Mouse (Mus musculus): ENCODE measurements around the gene Tmbim4. TPM values are rescaled to one million over a fixed set of nuclear protein-coding genes. Genes with fewer than 3 reads are reported as not detected.
"Not testable (repeated sequence)": the region's sequence is repeated elsewhere in the genome, so short reads cannot be mapped to it uniquely, and the experiment has no call there.

Tmbim4 gene
- total RNA-seq, 2 experiments from 2014 or later = 60.3 to 63.5 TPM

- DNase-seq (ENCODE audit: low spot score in 2 of 2) = no peak
- intact Hi-C loops (cut with DNase I) = no loop called here
These were observed 10.2 kb upstream of the Tmbim4 start for GRCm38 (mm10) chr10:120191165-120191564.

GRCm38 (mm10) chr10:120192278-120192677 is 9.1 kb upstream of the Tmbim4 start:
- no peak for DNase-seq (ENCODE audit: low spot score in 2 of 2)
- intact Hi-C loops (cut with DNase I) = no loop called here

GRCm38 (mm10) chr10:120193255-120193654 is 8.1 kb upstream of the Tmbim4 start:
- intact Hi-C loops (cut with DNase I) = no loop called here

GRCm38 (mm10) chr10:120197061-120197835 is 4.1 kb upstream of the Tmbim4 start:
- peak in 1 of 2 experiments; percentile 18 for DNase-seq (ENCODE audit: low spot score in 2 of 2)
- intact Hi-C loops (cut with DNase I) = no loop called here

More at GRCm38 (mm10) chr10:120193255-120193654, 8.1 kb upstream of the Tmbim4 start:
- no peak for DNase-seq (ENCODE audit: low spot score in 2 of 2)

DNA sequence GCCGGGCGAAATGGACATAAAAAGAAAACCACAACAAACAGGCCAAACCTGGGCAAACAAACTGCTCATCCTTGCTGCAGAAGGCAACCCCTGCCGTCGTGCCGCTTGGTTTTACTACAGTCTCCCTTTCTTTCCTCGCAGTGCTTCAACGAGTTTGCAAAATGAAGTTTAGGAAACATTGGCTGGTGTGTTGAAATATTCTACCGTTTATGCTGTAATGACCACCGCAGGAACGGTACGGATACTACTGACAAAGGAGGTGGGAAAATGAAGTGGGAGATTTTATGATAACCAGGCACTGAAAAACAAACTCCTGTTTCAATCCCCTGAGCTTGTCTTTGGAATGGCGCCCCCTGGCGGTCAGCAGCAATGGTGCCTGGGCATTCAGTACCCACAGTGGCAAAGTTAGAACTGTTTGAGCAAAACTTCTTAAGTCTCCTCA is 592 bp downstream of the Tmbim4 start, which contains the start of gene Irak3:
Irak3 (minus strand) TSS at position 170 of the 442 bp plus-strand sequence.
- peak; percentile 69 to 83 for DNase-seq (ENCODE audit: low spot score in 2 of 2)
- intact Hi-C loops (cut with DNase I) = loop anchor here (5.0 to 10.0 kb wide), 2 partner anchors 67 to 400 kb away; no protein-coding TSS in a partner anchor

- intact Hi-C loops (cut with DNase I) = loop anchor here (5.0 to 10.0 kb wide), 2 partner anchors 68 to 400 kb away; no protein-coding TSS in a partner anchor
- DNase-seq (ENCODE audit: low spot score in 2 of 2) = no peak
These were observed 1.3 kb downstream of the Tmbim4 start for GRCm38 (mm10) chr10:120202467-120203250.

DNA sequence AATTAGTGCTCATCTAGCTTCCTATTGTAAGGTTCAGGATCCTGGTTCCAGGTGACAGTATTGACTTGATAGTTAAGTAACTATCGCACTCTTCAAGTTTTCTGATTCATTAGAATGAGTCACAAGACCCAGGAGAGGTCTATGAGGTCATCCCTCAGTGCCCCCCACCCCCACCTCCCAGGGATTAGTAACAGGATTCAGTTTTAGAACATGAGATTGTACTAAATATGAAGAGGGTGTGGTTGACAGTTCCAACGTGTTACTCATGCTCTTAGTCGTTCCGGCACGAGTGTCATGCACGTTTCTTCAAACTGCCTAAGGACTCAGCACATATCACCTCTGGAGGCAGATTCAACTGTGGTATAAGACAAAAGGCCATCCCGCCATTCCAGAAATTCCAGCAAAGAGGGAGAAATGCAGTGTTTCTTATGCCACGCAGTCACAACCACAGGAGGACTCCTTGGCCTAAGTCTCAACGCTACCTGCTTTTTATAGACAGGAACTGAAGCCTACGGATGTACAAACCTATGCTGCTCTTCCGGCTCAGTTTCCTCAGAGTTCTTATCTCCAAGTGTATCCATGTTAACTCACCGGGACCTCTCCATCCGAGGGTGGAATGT is 3.3 kb downstream of the Tmbim4 start:
- intact Hi-C loops (cut with DNase I) = loop anchor here (5.0 to 10.0 kb wide), 2 partner anchors 70 to 402 kb away; no protein-coding TSS in a partner anchor
- DNase-seq (ENCODE audit: low spot score in 2 of 2) = no peak

GRCm38 (mm10) chr10:120208015-120208414 is 6.6 kb downstream of the Tmbim4 start:
- no peak for DNase-seq (ENCODE audit: low spot score in 2 of 2)
- intact Hi-C loops (cut with DNase I) = loop anchor here (10.0 kb wide), 1 partner anchor 73 kb away; no protein-coding TSS in a partner anchor

- intact Hi-C loops (cut with DNase I) = loop anchor here (10.0 kb wide), 1 partner anchor 74 kb away; no protein-coding TSS in a partner anchor
- peak; percentile 90 for DNase-seq (ENCODE audit: low spot score in 2 of 2)
These were observed 7.5 kb downstream of the Tmbim4 start for GRCm38 (mm10) chr10:120208575-120209538.

GRCm38 (mm10) chr10:120209539-120209925 is 8.1 kb downstream of the Tmbim4 start:
- intact Hi-C loops (cut with DNase I) = loop anchor here (10.0 kb wide), 1 partner anchor 75 kb away; no protein-coding TSS in a partner anchor
- no peak for DNase-seq (ENCODE audit: low spot score in 2 of 2)

DNA sequence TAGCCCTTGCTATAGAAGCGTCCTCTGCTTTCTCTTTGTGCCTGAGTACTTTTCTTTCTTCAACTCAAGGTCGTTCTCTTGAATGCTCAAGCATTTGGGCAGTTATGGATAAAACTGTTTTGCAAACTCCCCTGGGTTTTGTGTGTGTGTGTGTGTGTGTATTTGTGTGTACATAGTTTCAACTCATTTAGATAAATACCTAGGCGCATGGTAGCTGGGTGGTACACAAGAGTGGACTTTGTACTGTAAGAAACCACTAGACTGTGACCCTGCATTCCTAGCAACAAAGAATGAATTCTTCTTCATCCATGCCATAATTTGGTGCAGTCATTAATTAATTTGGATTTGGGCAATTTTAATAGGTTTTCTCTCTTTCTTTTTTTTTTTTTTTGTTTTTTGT is 8.7 kb downstream of the Tmbim4 start:
- intact Hi-C loops (cut with DNase I) = no loop called here
- no peak for DNase-seq (ENCODE audit: low spot score in 2 of 2)

DNA sequence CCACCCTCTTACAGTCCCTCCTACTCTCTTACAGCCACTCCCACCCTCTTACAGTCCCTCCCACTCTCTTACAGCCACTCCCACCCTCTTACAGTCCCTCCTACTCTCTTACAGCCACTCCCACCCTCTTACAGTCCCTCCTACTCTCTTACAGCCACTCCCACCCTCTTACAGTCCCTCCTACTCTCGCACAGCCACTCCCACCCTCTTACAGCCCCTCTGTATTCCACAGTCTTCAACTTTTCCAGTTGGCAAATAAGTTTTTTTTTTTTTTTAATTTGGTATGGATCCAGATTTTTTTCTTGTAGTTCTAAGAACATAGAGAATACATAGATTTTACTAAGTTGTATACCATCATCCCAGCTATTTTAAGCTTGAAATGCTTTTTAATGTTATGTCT is 15.7 kb downstream of the Tmbim4 start:
- intact Hi-C loops (cut with DNase I); DNase-seq (ENCODE audit: low spot score in 2 of 2): not testable (repeated sequence)

DNA sequence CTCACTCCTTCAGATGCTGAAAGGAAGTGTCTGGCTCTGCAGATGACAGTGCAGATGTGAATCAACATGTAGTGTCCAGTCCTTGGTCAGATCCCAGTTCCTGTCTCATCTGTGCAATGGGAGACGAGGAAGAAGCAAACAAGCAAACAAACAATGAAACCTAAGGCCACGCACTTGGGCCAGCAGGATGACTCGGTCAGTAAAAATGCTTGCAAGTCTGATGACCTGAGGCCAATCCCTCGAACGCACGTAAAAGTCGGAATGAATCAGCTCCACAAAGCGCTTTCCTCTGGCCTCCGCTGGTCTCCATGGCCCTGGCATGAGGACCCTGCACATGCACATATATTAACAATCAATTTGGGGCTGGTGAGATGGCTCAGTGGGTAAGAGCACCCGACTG is 17.6 kb downstream of the Tmbim4 start:
- intact Hi-C loops (cut with DNase I) = no loop called here
- DNase-seq (ENCODE audit: low spot score in 2 of 2) = no peak

DNA sequence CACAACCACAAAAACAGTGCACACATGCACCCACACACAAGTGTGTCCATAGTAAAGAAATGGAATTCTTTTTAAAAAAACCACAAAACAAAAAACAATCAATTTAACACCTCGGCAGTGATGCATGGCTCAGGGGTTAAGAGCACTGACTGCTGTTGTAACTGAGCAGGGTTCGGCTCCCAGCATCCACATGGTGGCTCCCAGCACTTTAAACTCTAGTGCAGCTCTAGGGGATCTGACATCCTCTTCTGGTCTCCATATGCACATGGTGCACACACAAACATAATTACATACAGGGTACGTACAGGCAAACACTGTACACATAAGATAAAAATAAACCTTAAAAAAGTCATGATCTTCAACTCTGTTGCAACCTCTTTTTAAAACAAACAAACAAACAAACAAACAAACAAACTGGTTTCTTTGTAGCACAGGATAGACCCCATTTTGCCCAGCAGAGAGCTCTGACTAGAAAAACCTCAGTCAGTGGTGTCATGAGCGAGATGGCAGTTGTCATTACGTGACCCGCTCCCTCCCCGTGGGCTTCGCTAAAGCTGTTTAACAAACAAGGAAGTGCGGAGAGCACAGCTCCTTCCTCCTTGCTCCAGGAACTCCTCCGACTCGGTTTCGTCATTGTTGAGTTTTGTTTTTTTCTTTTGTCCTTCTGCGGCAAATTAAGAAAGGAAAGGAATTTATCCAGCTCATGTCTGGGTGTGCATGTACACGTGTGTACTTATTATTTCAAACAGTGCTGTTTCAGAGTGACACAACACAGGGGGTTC is 18.4 kb downstream of the Tmbim4 start:
- intact Hi-C loops (cut with DNase I) = no loop called here
- no peak for DNase-seq (ENCODE audit: low spot score in 2 of 2)

DNA sequence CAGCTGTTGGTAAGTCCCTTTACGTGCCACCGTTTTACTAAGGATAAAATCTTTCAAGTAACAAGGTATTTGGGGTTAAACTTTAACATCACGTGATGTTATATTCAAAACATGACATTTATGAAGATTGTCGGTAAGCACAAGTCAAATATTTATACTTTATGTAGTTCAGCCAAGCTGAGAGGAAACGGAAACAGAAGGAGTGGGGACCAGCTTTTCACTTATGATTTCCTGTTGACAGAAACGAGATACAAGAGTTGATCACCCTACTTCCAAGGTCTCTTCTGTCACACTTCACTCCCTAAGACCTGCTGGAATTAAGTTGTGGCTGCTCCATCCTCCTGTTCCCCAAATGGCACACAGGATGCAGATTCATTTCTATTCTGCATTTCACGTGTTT is 19.4 kb downstream of the Tmbim4 start:
- intact Hi-C loops (cut with DNase I) = no loop called here
- no peak for DNase-seq (ENCODE audit: low spot score in 2 of 2)

DNA sequence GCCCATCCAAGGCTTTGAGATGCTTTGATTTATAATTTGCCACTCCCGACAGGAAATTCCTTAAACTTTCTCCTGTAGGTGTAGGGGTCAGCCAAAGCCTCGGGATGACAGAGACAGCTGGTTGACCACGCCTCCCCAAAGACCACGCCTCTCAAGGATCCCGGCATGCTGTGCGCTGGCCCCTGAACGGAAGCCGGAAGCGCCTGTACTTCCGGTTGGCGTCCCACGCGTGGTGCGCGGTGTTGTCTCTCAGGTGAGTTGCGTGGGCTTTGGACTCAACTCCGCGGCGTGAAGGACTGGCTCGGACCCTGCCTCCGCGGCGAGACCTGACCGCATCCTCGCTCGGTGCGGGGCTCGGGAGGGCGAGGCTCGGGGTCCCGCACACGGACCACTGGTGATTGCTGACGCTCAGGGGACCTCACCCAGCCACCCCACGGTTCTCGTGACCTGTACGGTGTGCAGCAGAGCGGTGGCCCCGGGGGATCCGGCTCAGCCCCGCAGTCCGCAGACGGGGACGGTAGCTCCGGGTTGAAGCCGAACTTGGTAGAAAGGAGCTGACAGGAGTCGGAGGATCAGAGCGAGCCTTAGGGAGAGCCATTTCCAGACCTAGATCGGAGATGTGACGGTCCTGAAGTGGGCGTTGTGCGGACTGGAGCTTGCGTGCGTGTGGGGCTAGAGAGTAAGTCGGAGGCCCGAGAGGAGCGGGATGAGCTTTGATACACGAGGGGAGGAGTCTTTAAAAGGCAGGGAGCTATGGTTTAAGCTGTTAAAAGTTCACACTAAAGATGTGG is 25.7 kb downstream of the Tmbim4 start, which contains the start of gene Llph:
Llph (plus strand) TSS at position 200 of the 791 bp plus-strand sequence.
- DNase-seq (ENCODE audit: low spot score in 2 of 2) = peak; percentile 74 to 84
- intact Hi-C loops (cut with DNase I) = no loop called here

DNA sequence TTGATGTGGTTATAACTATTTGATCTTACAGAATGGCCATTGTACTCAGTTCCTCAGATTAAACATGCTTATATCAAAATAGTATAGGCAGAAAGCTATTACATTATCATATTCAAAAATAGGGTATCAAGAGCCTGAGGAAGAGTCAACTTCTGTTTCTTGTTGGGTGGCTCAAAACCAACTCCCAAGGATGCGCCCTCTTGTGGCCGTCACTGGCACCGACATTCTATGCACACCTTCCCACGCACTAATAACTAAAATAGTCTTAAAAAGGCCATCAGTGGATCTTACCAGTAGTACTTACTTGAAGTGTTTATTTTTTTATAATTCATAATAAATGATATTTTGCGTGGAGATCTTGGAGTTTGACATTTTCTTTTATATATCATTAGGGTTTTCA is 30.3 kb downstream of the Tmbim4 start:
- peak; percentile 43 to 56 for DNase-seq (ENCODE audit: low spot score in 2 of 2)
- intact Hi-C loops (cut with DNase I) = no loop called here
